Mouse (Mus musculus) cerebellum, postnatal 14 days (tissue): ENCODE results near the gene Pnpla3.

Source experiments
- DNase-seq, 2 experiments: peaks; one replicate each; pipeline ENCODE4 v3.0.0; 2021; ENCODE audit warnings: mixed read lengths in 2 of 2

Pnpla3 gene

DNA sequence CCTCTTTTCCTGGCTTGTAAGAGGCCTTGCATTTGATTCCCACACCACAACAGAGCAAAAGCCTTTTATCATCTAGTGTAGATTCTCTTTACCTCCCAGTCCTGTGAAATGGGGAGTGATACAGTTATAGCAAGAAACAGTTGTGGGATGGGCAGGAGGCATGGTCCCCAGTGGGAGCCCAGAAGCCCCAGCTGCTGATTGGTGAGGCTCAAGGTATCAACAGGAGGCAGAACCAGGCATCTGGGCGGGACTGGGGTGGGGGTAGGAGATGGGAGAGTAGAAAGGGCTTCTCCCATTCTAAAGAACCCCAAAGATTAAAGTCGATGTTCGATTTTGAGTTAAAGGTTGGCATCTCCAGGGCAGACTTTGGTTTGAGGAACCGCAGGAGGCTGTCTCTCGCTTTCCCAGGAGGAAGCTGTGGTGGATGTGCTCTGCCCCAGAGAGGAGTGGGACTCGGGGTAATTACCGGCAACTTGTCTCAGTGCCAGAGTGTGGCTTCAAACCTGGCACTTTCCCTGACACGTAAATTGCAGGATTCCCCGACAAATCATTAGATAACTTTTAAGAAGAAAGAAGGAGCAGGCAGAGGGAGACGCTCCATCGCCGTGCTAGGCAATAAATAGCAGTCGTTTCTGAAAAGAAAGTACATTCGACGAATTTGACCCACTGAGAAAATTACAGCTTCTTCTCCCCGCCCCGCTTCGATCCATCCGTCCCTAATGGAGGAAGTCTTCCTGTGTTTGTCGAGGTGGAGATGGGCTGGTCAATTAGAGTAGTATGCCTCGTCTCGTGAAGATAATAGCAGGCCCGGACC is 50.5 kb downstream of the Pnpla3 start:
- DNase-seq: no peak

DNA sequence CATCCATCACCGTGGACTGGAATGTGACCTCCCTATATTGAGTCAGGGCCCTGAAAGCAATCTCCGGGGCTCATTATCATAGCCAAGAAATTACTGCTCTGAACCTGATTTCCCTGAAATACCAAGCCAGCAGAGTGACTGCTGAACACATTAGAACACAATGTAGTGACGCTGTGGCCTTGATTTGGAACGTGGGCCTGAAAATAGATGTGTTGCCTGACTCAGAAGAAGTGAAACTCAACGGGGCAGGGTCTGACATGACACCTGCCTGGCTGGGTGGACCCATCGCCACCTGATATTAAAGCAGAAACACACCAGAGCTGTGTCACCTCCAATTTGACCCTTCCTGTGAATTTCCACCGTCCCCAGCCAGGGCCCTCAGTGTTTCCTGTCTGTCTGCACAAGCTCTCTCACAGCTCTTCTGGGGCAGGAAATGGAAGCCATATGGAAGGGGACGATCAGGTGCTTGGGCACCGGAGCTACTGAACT is 51.2 kb downstream of the Pnpla3 start:
- DNase-seq: no peak

- DNase-seq: no peak
These were observed 53.9 kb downstream of the Pnpla3 start for GRCm38 (mm10) chr15:84221539-84221938.

DNA sequence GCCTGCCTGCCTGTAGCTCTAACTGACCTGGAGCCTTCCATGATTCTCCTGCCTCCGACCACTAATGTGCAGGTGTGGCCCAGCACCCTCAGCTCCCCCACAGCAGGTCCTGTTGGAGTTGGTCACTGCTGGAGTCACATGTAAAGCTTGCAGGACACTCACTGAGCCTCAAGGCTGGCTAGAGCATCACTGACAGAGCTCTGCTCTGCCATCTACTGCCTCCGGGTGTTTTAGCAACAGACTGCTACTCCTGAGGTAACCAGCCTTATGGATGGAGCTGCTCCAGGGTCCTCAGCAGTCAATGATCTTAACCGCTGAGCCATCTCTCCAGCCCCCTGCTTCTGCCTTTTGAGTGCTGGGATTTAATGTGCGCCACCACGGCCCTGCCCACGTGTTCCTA is 55.8 kb downstream of the Pnpla3 start:
- DNase-seq: peak; percentile 46 to 50

DNA sequence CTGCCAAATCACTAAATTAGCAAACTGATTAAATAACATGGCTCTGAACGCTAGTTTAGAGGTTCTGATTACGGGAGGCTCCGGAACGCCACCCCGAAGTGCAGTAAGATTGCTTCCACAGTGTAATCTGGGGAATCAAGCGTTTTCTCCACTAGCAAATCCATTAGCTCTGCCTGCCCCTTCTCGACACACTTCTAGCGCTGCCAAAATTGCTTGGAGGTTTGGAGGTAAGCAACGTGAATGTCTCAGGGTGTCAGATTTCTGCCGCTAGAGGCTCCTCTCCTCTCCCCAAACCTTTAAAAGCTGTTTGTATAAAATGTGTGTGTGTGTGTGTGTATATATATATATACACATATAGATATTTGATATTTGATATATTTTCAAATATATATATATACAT is 57.1 kb downstream of the Pnpla3 start:
- no peak for DNase-seq

DNA sequence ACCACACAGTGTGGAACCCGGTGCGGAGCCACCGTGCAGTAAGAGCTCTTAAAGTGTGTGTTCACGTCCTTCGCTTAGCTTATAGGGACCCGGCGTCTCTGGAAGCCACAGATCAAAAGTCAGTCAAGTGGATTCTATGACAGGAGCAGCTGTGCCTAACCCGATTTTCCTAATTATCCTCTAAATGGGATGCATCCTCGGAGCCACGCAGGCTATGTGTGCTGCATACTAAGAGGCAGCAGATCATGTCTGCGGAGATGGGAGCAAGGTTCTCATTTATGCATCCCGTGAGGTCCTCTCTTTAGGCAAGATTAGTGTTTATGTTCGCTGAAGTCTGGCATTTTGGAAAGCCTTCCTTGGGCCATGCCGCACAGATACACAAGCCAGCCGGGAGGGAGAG is 59.3 kb downstream of the Pnpla3 start:
- DNase-seq: no peak

DNA sequence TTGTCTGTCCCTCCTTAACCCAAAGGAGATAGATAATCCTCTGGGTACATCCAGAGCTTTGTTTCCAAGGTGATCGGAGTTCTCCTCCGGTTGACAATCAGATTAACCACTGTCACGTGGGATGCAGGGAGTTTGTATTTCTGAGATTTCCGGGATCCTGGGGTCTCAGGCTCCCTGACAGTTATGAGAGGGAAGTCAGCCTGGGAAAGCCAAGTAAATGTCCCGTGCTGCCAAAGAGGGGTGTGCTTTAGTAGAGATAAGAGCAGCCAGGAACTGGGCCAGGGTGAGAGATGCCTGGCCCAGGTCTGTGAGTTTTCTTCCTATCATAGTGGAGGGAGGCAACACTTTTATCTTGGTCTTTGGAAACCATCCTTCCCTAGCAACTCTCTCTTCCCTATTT is 63.0 kb downstream of the Pnpla3 start:
- DNase-seq: no peak

- DNase-seq: peak; percentile 59 to 68
These were observed 63.6 kb downstream of the Pnpla3 start for GRCm38 (mm10) chr15:84231113-84231712.

- peak; percentile 52 to 58 for DNase-seq
These were observed 64.3 kb downstream of the Pnpla3 start, which contains the start of gene Parvb for GRCm38 (mm10) chr15:84231721-84232561. Gene Parvb, plus strand, starts transcription at chr15:84232043.

DNA sequence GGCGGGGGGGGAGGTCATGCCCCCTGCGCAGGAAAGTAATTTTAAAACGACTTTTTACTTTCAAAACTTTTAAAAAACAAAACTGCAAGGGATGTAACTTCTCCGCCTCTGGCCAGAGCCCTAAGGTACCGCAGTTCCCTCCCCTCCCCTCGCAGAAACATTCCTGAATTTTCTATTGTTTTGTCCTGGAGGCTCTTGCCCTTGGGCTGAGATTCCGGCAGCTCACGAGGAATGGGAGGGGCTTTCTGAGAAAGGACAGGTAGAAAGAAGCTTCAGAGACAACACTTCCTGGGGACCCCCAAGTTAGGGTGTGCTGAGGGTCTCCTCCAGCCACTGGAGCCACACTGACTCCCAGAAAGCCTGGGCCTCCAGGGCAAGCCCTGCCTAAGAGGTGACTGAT is 65.0 kb downstream of the Pnpla3 start:
- DNase-seq: no peak

GRCm38 (mm10) chr15:84234794-84235581 is 67.4 kb downstream of the Pnpla3 start:
- no peak for DNase-seq

DNA sequence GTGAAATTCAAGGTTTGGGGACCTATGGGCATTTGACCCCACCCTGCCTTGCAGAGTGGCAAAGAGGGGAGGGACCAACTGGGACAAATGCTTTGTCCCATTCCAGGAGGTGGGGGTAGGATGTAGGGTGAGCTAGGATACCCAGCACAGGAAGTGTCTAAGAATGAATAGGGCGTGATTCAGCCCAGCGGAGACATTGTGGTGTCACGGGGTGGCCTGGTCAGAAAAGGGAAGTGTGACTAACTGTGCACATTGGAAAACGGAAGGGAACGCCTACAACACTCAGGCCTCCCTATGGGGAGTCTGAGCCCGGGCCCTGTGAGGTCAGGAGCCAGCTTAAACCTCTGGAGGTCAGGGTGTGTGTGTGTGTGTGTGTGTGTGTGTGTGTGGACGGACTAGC is 68.0 kb downstream of the Pnpla3 start:
- DNase-seq: no peak
